Mouse (Mus musculus) midbrain, embryonic 14.5 days (tissue): ENCODE data around the gene Bcap31. TPM values are rescaled to one million over a fixed set of nuclear protein-coding genes. Genes with fewer than 3 reads are reported as not detected.

Source experiments
- ATAC-seq: fragments of 200-750 bp; cut with Nextera tagmentation; 2 replicates; pipeline ENCODE4 v1.8.0; 2017; ENCODE audit warnings: moderate number of reproducible peaks, moderate library complexity; ENCODE audit not compliant: low FRiP score, low TSS enrichment
- DNase-seq: peaks from one replicate; pipeline ENCODE4 v3.0.0-alpha.2; 2015
- H3K27ac ChIP-seq: fragments of 300-500 bp; sonication (generic); replicated peaks from 2 replicates; pipeline ENCODE4 v1.5.1; 2014; ENCODE audit warnings: mild to moderate bottlenecking, low read depth, low read length, moderate library complexity
- H3K27me3 ChIP-seq: fragments of 300-500 bp; sonication (generic); 2 replicates; pipeline ENCODE4 v1.6.1; 2014; ENCODE audit warnings: low read length, control low read depth, mixed read lengths; ENCODE audit not compliant: control insufficient read depth, insufficient read depth
- H3K36me3 ChIP-seq: fragments of 300-500 bp; sonication (generic); 2 replicates; pipeline ENCODE4 v1.6.1; 2014; ENCODE audit warnings: low read length, control low read depth; ENCODE audit not compliant: control insufficient read depth, insufficient read depth
- H3K4me1 ChIP-seq: fragments of 300-500 bp; sonication (generic); 2 replicates; pipeline ENCODE4 v1.6.1; 2014; ENCODE audit warnings: mild to moderate bottlenecking, antibody characterized with exemption, low read length, control low read depth; ENCODE audit not compliant: control insufficient read depth, insufficient read depth
- H3K4me2 ChIP-seq: fragments of 300-500 bp; sonication (generic); 2 replicates; pipeline ENCODE4 v1.6.1; 2014; ENCODE audit warnings: mild to moderate bottlenecking, low read length, moderate library complexity
- H3K4me3 ChIP-seq: fragments of 300-500 bp; sonication (generic); replicated peaks from 2 replicates; pipeline ENCODE4 v1.5.1; 2014; ENCODE audit warnings: low read depth, low read length
- H3K9ac ChIP-seq: fragments of 300-500 bp; sonication (generic); replicated peaks from 2 replicates; pipeline ENCODE4 v1.6.1; 2014; ENCODE audit warnings: mild to moderate bottlenecking, low read length, moderate library complexity
- H3K9me3 ChIP-seq: fragments of 300-500 bp; sonication (generic); 2 replicates; pipeline ENCODE4 v1.6.1; 2016; ENCODE audit warnings: low read length, control low read depth, mixed read lengths; ENCODE audit not compliant: control insufficient read depth
- WGBS: fragments of 180-500 bp; shearing (Covaris S2); extraction: QIAGEN DNeasy Blood & Tissue Kit; methylation state at CpG from one replicate; pipeline ENCODE4 v1.1.7; 2014; 5-methylcytosine and 5-hydroxymethylcytosine counted together
- polyA plus RNA-seq: library from polyadenylated mRNA; unstranded; fragments of >200 nt; fragmentation: Nextera tagmentation; extraction: Ambion mirVana; gene quantifications from 2 replicates; pipeline ENCODE4 v1.2.1, GENCODE M21; 2014

Bcap31 gene
- polyA plus RNA-seq, 1 experiment from 2014 or later = 116 TPM

GRCm38 (mm10) chrX:73672879-73673618, 42.9 kb downstream of the Bcap31 start, which contains the start of gene Slc6a8:
Gene Slc6a8 (plus strand): TSS chrX:73673150.
- WGBS = 21% methylated on average over 50 of the region's 72 CpGs
- H3K4me3 ChIP-seq = peak within 1 kb of the TSS; percentile 53
- H3K9me3 ChIP-seq = no peaks in the 10 kb centered on the region

GRCm38 (mm10) chrX:73672031-73672431, 43.9 kb downstream of the Bcap31 start:
- Histone ChIP-seq H3K36me3 (0 out of 2 replicates have a peak, but pooled peaks cover 3% of the 10 kb centered on the region), H3K9me3 (no peaks in the 10 kb centered on the region), H3K9ac (no peak overlapping the region), H3K27ac (no peak overlapping the region), H3K27me3 (no peaks in the 10 kb centered on the region), H3K4me2 (no peak overlapping the region), H3K4me3 (no peak overlapping the region), H3K4me1 (peaks cover 3% of the 10 kb centered on the region; the same call in 1 of the 2 replicates)
- WGBS = 59% methylated on average over 4 of the region's 4 CpGs
- ATAC-seq (peak; percentile 51; the same call in 1 of the 2 replicates), DNase-seq (peak; percentile 68)

More at GRCm38 (mm10) chrX:73672879-73673618, 42.9 kb downstream of the Bcap31 start, which contains the start of gene Slc6a8:
- Histone ChIP-seq H3K36me3 (0 out of 2 replicates have a peak, but pooled peaks cover 3% of the 10 kb centered on the region), H3K27me3 (no peaks in the 10 kb centered on the region), H3K27ac (peak within 1 kb of the TSS; percentile 60), H3K4me1 (peaks cover 3% of the 10 kb centered on the region; the same call in 1 of the 2 replicates), H3K4me2 (peak within 1 kb of the TSS; percentile 68), H3K9ac (peak within 1 kb of the TSS; percentile 67)
- DNase-seq (peak; percentile 85), ATAC-seq (peak; percentile 71)

GRCm38 (mm10) chrX:73663143-73663542, 52.8 kb downstream of the Bcap31 start:
- Histone ChIP-seq H3K27ac (no peak overlapping the region), H3K4me2 (no peak overlapping the region), H3K4me1 (0 out of 2 replicates have a peak, but pooled peaks cover 5% of the 10 kb centered on the region), H3K4me3 (no peak overlapping the region), H3K9me3 (no peaks in the 10 kb centered on the region), H3K9ac (no peak overlapping the region), H3K27me3 (no peaks in the 10 kb centered on the region), H3K36me3 (no peaks in the 10 kb centered on the region)
- DNase-seq = peak; percentile 57
- no peak for ATAC-seq

- DNase-seq (no peak), ATAC-seq (peak; percentile 11; the same call in 1 of the 2 replicates)
- H3K9me3 ChIP-seq = no peaks in the 10 kb centered on the region
- H3K4me2 ChIP-seq = peak overlapping the region; percentile 57
- 0 out of 2 replicates have a peak, but pooled peaks cover 5% of the 10 kb centered on the region for H3K4me1 ChIP-seq
- peak overlapping the region; percentile 60; the same call in 1 of the 2 replicates for H3K27ac ChIP-seq
- 65% methylated on average over 3 of the region's 3 CpGs for WGBS
- H3K4me3 ChIP-seq = peak overlapping the region; percentile 48
- no peaks in the 10 kb centered on the region for H3K36me3 ChIP-seq
- no peaks in the 10 kb centered on the region for H3K27me3 ChIP-seq
- peak overlapping the region; percentile 49; the same call in 1 of the 2 replicates for H3K9ac ChIP-seq
Observed at GRCm38 (mm10) chrX:73660284-73660665, 55.7 kb downstream of the Bcap31 start.

- peak; percentile 74 for DNase-seq
- H3K27ac ChIP-seq = peak within 1 kb of the TSS; percentile 60
- peak within 1 kb of the TSS; percentile 57 for H3K4me2 ChIP-seq
- H3K4me1 ChIP-seq = 0 out of 2 replicates have a peak, but pooled peaks cover 5% of the 10 kb centered on the region
- peak within 1 kb of the TSS; percentile 48 for H3K4me3 ChIP-seq
- no peaks in the 10 kb centered on the region for H3K27me3 ChIP-seq
- peak; percentile 74 for ATAC-seq
- WGBS = 27% methylated on average over 47 of the region's 57 CpGs
- H3K9ac ChIP-seq = peak within 1 kb of the TSS; percentile 49
- no peaks in the 10 kb centered on the region for H3K36me3 ChIP-seq
- H3K9me3 ChIP-seq = no peaks in the 10 kb centered on the region
Observed at GRCm38 (mm10) chrX:73659575-73660283, 56.2 kb downstream of the Bcap31 start, which contains the start of gene Pnck. Gene Pnck (minus strand): TSS chrX:73660117.

- H3K4me2 ChIP-seq = peak overlapping the region; percentile 57
- H3K4me1 ChIP-seq = 0 out of 2 replicates have a peak, but pooled peaks cover 5% of the 10 kb centered on the region
- 61% methylated on average over 13 of the region's 13 CpGs for WGBS
- peak overlapping the region; percentile 60 for H3K27ac ChIP-seq
- ATAC-seq = peak; percentile 16; the same call in 1 of the 2 replicates
- no peak for DNase-seq
- H3K9me3 ChIP-seq = no peaks in the 10 kb centered on the region
- no peaks in the 10 kb centered on the region for H3K36me3 ChIP-seq
- H3K9ac ChIP-seq = peak overlapping the region; percentile 49; the same call in 1 of the 2 replicates
- H3K27me3 ChIP-seq = no peaks in the 10 kb centered on the region
- H3K4me3 ChIP-seq = peak overlapping the region; percentile 48
Observed at GRCm38 (mm10) chrX:73658936-73659574, 56.9 kb downstream of the Bcap31 start.

GRCm38 (mm10) chrX:73658391-73658790, 57.6 kb downstream of the Bcap31 start:
- ATAC-seq (no peak), DNase-seq (peak; percentile 6)
- H3K27ac ChIP-seq = no peak overlapping the region
- H3K4me2 ChIP-seq = peak overlapping the region; percentile 57
- no peak overlapping the region for H3K9ac ChIP-seq
- H3K27me3 ChIP-seq = no peaks in the 10 kb centered on the region
- no peaks in the 10 kb centered on the region for H3K9me3 ChIP-seq
- H3K4me1 ChIP-seq = 0 out of 2 replicates have a peak, but pooled peaks cover 5% of the 10 kb centered on the region
- WGBS = 55% methylated on average over 6 of the region's 7 CpGs
- H3K4me3 ChIP-seq = peak overlapping the region; percentile 48
- no peaks in the 10 kb centered on the region for H3K36me3 ChIP-seq

GRCm38 (mm10) chrX:73655529-73655928, 60.4 kb downstream of the Bcap31 start:
- 0 out of 2 replicates have a peak, but pooled peaks cover 5% of the 10 kb centered on the region for H3K4me1 ChIP-seq
- H3K4me2 ChIP-seq = no peak overlapping the region
- H3K27ac ChIP-seq = no peak overlapping the region
- H3K27me3 ChIP-seq = no peaks in the 10 kb centered on the region
- H3K9me3 ChIP-seq = no peaks in the 10 kb centered on the region
- ATAC-seq = no peak
- 77% methylated on average over 3 of the region's 3 CpGs for WGBS
- H3K4me3 ChIP-seq = no peak overlapping the region
- H3K36me3 ChIP-seq = no peaks in the 10 kb centered on the region
- H3K9ac ChIP-seq = no peak overlapping the region
- peak; percentile 39 for DNase-seq
